Mouse (Mus musculus): Measurements from ENCODE around the gene Usp9x.

GRCm38 (mm10) chrX:13072461-13072982 lies 1.2 kb downstream of the Usp9x start:
- TF ChIP-seq CTCF (conservative IDR thresholded peaks at IDR 0.05; ENCODE audit: insufficient read depth, insufficient read length, low read depth, low read length) (no peak), POLR2A (IDR thresholded peaks at IDR 0.05; ENCODE audit: low read depth, low read length) (no peak)

All from kidney, adult 2 months (tissue).